Mouse (Mus musculus) layer of hippocampus, postnatal 14 days (tissue): Measurements from ENCODE around the gene Adam19. TPM values are rescaled to one million over a fixed set of nuclear protein-coding genes. Genes with fewer than 3 reads are reported as not detected.
"Not testable (repeated sequence)": the region's sequence is repeated elsewhere in the genome, so short reads cannot be mapped to it uniquely, and the experiment has no call there.

Experiments
- DNase-seq, 2 experiments: peaks; one replicate each; pipeline ENCODE4 v3.0.0; 2021 to 2022; ENCODE audit warnings: low spot score in 2 of 2, mixed read lengths in 1 of 2
- total RNA-seq, 2 experiments: library from RNA; stranded (reverse); gene quantifications; 2 replicates each; pipeline ENCODE4 v1.2.3; 2021

Gene Adam19
- total RNA-seq, 2 experiments from 2014 or later: 27.5 to 28.4 TPM

DNA sequence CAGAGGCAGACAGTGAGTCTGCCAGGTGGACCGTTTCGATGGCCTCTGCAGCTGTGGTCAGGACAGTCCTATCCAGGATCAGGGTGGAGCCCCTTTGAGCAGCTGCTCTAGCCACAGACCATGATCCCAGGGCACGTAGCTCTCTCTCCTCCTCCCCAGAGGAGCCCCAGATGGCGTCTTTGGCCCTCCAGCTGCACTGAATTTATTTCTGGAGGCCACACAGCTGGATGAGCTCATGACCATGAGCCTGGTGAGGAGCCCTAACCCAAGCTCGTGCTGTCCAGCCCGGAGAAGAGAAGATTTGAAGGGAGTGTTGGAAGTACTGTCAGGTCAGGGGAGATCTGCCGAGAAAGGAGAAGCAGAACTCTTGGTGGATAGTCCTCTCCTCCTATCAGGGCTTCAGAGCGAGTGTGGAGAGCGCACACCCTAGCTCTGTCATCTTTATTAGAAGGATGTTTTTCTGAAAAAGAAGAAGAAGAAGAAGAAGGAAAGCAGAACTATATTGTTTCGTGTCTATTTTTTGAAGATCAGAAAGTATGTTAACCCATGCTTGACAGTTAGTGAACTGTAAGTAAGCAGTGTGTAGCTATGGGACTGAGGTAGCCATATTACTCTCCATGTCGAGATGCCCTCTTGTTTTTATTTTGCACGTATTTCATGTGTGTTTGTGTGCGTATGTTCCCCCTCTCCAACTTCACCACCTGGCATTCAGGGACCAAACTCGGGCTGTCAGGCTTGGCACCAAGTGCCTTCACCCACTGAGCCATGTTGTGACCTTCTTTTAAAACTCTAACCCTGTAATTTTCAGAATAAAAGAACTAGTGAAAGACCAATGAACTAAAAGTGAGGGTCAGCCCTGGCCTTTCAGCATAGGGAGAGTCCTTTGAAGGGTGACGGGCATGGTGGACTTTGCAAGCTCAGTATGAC is 72.1 kb downstream of the Adam19 start:
- no peak for DNase-seq

DNA sequence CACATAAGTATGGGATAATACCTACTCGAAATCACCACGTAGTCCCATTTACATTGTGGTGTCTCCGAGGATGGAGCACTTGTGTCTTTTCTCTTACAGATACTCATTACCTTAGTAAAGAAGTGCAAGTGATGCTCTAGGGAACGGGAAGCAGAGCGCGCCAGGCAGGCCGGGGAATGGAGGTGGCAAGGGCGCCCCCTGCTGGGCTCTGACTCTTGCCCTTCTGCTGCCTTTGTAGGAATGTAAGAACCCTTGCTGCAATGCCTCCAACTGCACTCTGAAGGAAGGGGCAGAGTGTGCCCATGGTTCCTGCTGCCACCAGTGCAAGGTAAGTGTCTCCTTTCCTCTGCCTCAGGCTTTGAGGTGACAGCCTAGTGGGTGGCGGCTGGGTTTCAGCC is 72.8 kb downstream of the Adam19 start:
- peak; percentile 46 to 49 for DNase-seq

GRCm38 (mm10) chr11:46131022-46131986 is 75.5 kb downstream of the Adam19 start:
- no peak for DNase-seq

- peak in 1 of 2 experiments; percentile 23 for DNase-seq
Measured at GRCm38 (mm10) chr11:46134899-46135298, 79.1 kb downstream of the Adam19 start.

- DNase-seq: no peak
Measured at GRCm38 (mm10) chr11:46143342-46143741, 87.5 kb downstream of the Adam19 start.

- DNase-seq: no peak
Measured at GRCm38 (mm10) chr11:46145163-46145875, 89.5 kb downstream of the Adam19 start.

DNA sequence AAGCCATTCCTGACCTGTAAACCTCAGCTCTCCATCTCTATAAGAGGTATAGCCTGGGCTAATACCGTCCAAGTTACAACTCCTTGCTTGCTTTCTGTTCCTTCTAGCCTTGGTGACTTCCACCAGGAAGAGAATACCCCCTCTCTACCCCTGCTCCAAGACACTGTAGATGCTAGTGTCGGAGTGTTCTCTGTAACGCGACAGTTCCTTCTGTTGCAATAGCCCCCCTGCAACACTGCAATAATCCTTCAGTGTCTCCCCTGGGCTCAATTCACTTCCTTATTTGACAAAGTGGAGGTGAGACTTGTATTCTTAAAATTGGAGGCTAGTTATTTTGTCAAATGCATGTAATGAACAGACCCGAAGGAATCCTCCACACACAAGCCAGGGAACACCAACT is 90.8 kb downstream of the Adam19 start:
- DNase-seq: no peak

GRCm38 (mm10) chr11:46156945-46157344 is 101.2 kb downstream of the Adam19 start:
- no peak for DNase-seq

GRCm38 (mm10) chr11:46157462-46157861 is 101.7 kb downstream of the Adam19 start:
- no peak for DNase-seq

- DNase-seq: no peak
Measured at GRCm38 (mm10) chr11:46165866-46166585, 110.2 kb downstream of the Adam19 start, which contains the start of gene Nipal4. Gene Nipal4 (minus strand): TSS chr11:46166508.

- no peak for DNase-seq
Measured at GRCm38 (mm10) chr11:46168506-46168905, 112.7 kb downstream of the Adam19 start.

DNA sequence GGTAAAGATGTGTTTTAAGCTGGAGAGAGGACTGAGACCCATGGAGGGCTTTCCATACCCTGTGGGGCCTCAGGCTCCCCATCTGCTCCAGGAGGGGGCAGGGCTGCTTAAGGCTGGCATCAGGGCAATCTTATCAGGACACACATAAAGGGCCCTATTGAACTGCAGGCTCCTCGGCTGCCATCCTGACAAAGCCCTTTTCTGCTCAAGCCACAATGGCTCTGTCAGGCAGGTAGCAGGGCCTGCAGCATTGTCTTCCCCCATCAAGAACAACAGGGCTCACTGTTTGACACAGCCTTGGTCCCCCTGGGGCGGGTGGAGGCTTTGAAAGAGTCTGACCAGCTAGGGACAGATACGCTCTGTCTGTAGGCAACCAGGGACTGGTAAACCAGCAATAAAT is 114.1 kb downstream of the Adam19 start:
- no peak for DNase-seq

DNA sequence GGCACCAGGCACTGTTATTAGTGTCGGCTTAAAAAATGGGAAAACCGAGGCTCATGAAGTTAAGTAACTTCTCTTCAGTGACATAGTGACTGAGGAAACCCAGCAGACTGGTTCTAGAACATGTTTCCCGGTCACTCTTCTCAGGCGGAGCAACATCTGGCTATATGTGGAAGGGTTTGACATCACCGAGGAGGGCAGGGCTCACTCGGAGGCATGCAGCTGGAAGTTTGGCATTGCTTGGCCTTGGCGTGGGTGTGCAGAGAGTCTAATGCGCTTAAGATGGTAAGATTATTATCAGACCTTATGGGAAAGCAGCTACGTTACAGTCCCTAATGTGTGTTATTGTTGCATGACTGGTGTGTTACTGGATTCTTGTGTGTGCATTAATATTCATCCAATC is 116.3 kb downstream of the Adam19 start:
- no peak for DNase-seq

GRCm38 (mm10) chr11:46176155-46176554 is 120.4 kb downstream of the Adam19 start:
- DNase-seq: no peak

DNA sequence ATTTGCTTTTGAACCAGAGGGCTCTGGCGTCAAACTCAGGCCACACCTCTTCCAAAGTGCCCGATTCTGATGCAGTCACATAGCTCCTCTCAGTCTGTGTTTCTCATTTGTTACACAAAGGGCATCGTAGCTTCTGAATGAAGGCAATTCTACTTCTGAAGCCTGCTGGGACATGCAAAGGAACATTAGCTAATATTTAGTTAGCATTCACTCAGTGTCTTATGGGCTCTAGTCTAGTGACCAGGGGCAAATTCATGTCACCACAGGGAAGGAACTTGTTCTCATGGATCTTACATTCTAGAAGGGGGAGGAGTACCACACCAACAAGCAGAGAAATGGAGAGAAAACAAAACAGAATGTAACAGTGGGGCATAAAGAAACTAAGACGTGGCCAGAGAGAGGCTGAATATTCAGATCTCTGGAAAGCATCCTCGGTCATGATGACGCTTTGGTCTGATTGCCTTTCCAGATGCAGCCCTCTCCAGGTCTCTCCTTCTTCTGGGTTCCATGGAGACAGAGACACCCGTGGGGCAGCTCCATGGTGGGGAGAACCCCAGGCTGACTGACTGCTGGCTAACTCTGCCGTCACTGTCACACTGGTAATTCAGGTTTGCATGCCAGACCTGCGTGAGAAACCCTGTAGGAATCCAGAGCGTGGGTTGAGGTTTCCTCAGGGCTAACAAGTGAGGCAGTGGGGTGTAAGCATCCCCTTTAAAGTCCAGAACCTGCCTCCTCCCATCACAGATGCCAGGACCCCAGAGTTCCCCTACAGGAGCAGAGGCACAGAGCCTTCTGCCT is 121.7 kb downstream of the Adam19 start:
- DNase-seq: no peak

DNA sequence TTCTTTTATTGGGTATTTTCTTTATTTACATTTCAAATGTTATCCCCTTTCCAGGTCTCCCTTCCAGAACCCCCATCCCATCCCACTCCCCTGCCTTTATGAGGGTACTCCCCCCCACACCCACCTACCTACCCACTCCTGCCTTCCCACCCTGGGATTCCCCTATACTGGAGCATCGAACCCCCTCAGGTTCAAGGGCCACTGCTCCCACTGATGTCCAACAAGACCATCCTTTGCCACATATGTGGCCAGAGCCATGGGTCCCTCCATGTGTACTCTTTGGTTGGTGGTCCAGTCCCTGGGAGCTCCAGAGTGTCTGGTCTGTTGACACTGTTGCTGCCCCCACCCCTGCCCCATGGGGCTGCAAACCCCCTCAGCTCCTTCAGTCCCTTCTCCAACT is 126.2 kb downstream of the Adam19 start:
- DNase-seq: not testable (repeated sequence)

GRCm38 (mm10) chr11:46184946-46185345 is 129.2 kb downstream of the Adam19 start:
- no peak for DNase-seq

DNA sequence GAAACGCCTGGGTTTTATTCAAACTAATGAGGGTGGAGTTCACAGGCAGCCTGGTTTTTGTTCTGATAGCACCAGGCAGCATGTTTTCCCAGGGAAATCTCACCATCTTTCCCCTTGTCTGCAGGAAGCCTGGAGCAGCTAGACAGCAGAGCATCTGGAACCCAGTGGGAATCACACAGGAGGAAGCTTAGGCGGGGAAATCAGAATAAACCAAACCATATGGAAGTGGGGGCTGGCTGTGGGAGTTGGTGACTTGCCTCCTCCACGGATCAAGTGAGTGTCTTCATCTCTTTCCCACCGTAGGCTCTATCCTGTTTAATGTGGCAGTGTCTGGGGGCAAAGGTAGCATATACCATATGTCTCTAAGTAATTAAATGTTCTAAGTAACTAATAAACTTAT is 129.7 kb downstream of the Adam19 start:
- DNase-seq: peak in 1 of 2 experiments; percentile 24

GRCm38 (mm10) chr11:46188283-46188682 is 132.5 kb downstream of the Adam19 start:
- DNase-seq: no peak
